Mouse (Mus musculus) heart, postnatal 36 days (tissue): Measurements from ENCODE around the gene Cyp2c39. TPM values are rescaled to one million over a fixed set of nuclear protein-coding genes. Genes with fewer than 3 reads are reported as not detected.
"Not testable (repeated sequence)": the region's sequence is repeated elsewhere in the genome, so short reads cannot be mapped to it uniquely, and the experiment has no call there.

ENCODE experiments used
- DNase-seq, 2 experiments: peaks; one replicate each; pipeline ENCODE4 v3.0.0; 2021 to 2022
- intact Hi-C: fragments of 180-260 bp; cut with DNase I; formaldehyde crosslinking; loops from one replicate; pipeline ENCODE4 v1.15.1; 2025
- total RNA-seq, 2 experiments: library from RNA; stranded (reverse); gene quantifications; 2 replicates each; pipeline ENCODE4 v1.2.3; 2021

Gene Cyp2c39
- not detected for total RNA-seq

GRCm38 (mm10) chr19:39510534-39510933 is at the start of gene Cyp2c39:
Cyp2c39 (plus strand) TSS chr19:39510862.
- intact Hi-C loops: no loop called here
- DNase-seq: no peak

DNA sequence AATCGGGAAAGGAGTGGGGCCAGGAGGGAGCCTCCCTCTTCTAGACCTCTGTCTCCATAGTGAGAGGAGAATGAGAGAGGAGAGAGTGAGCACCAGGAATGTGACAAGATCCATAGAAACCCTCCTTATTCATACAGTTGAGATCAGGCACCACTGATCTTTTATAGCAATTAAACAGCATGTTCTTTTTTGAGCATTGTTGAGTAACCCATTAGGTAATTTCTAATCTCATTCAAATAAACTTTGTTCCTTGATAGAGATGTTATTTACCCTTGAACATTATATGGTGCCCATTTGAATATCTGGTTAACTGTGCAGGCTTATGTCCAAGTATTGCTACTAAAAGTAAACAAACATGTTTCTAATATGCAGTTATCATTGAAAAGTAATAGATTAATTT is 47.7 kb upstream of the Cyp2c39 start, which contains the start of gene Cyp2c38:
Gene Cyp2c38, minus strand, starts transcription at position 135 of the 400 bp plus-strand sequence.
- intact Hi-C loops: no loop called here
- no peak for DNase-seq

DNA sequence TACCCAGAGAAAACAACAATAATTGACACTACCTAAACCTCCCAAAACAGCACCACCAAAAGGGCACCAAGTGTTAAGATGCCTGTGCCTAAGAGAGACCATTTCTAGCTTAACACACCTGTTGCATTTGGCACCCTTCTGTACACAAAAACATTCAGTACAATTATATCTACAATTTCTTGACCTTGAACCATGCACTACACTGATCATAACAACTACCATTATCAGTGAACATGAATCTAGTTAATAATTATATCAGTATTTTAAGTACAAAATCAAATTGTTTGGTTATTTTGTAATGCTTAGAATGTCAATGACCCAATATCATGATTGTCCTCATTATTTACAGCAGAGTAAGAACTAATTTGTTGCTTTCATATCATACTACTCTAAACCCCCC is 46.7 kb upstream of the Cyp2c39 start:
- no peak for DNase-seq
- intact Hi-C loops: no loop called here

GRCm38 (mm10) chr19:39483961-39484360 is 26.7 kb upstream of the Cyp2c39 start:
- DNase-seq, intact Hi-C loops: not testable (repeated sequence)

- intact Hi-C loops: no loop called here
- no peak for DNase-seq
Observed at GRCm38 (mm10) chr19:39506341-39506740, 4.3 kb upstream of the Cyp2c39 start.

GRCm38 (mm10) chr19:39509533-39509932 is 1.1 kb upstream of the Cyp2c39 start:
- DNase-seq: no peak
- intact Hi-C loops: no loop called here

Other genes starting within 250 kb of the Cyp2c39 start
- not detected for gene Cyp2c29, start 241.5 kb upstream of the Cyp2c39 start, total RNA-seq
- not detected for gene Cyp2c38, start 47.8 kb upstream of the Cyp2c39 start, total RNA-seq
- gene Cyp2c67, start 138.2 kb downstream of the Cyp2c39 start, total RNA-seq: not detected
- not detected for gene Cyp2c68, start 230.2 kb downstream of the Cyp2c39 start, total RNA-seq